ENCODE assay signal across 24 mouse cellular contexts in the genomic region with DNA sequence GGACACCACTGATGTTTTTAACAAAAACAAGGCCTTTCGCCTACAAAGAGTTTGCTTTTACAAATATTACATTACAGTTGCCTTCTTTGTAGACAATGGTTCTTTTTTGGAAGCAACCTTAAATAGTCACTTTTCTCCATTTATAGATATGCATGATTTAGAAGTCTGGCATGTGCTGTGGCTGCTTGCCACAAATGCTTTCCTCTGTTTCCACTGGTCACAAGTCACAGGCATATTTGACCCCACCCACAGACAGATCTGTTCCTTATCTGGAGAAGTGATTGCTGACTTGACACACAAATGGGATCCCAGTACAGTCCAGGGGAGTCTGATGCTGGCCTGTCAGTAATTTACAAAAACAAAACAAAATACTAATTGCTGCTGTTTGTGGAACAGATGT.
"Had no signal": no experiment of that assay in that cellular context is flagged by ENCODE, and none has a peak within 500 bp of the region (broad histone marks: within the 10 kb centered on the region; RNA-seq: fewer than 3 reads in every experiment).

No protein-coding gene starts in this region.

- H3K4me3 ChIP-seq: kidney, embryonic 15.5 days; left cerebral cortex, adult 2 months; limb, embryonic 13.5 days; liver, embryonic 12.5 days; liver, embryonic 15.5 days; lung, embryonic 15.5 days; megakaryocyte, embryonic 14.5 days; midbrain, embryonic 10.5 days; midbrain, embryonic 13.5 days; myocyte; neural tube, embryonic 13.5 days; stomach, embryonic 15.5 days had no signal

- H3K9ac ChIP-seq: kidney, embryonic 15.5 days; limb, embryonic 13.5 days; liver, embryonic 12.5 days; liver, embryonic 15.5 days; lung, embryonic 15.5 days; midbrain, embryonic 13.5 days; neural tube, embryonic 13.5 days; stomach, embryonic 15.5 days had no signal

- ATAC-seq: liver, embryonic 12.5 days; midbrain, embryonic 13.5 days; midbrain, embryonic 16.5 days had no signal

- H3K27ac ChIP-seq: kidney, embryonic 15.5 days; left cerebral cortex, adult 2 months; limb, embryonic 13.5 days; liver, embryonic 12.5 days; liver, embryonic 15.5 days; lung, embryonic 15.5 days; midbrain, embryonic 10.5 days; midbrain, embryonic 13.5 days; neural tube, embryonic 13.5 days; stomach, embryonic 15.5 days had no signal

- H3K36me3 ChIP-seq: kidney, embryonic 15.5 days; limb, embryonic 13.5 days; liver, embryonic 12.5 days; liver, embryonic 15.5 days; lung, embryonic 15.5 days; midbrain, embryonic 10.5 days; midbrain, embryonic 13.5 days; neural tube, embryonic 13.5 days; stomach, embryonic 15.5 days had no signal

- H3K27me3 ChIP-seq: kidney, embryonic 15.5 days; limb, embryonic 13.5 days; liver, embryonic 12.5 days; liver, embryonic 15.5 days; lung, embryonic 15.5 days; midbrain, embryonic 13.5 days; stomach, embryonic 15.5 days had no signal

- DNase-seq: kidney, postnatal 10 days; kidney, postnatal 36 days; layer of hippocampus, postnatal 36 days; liver; lung, adult 18-20 months; lung, postnatal 10 days; lung, postnatal 36 days; retina, postnatal 1 day; right cerebral cortex, postnatal 25 days; spleen, adult 18-20 months; thymus, postnatal 25 days had no signal

- H3K9me3 ChIP-seq: kidney, embryonic 15.5 days; limb, embryonic 13.5 days; liver, embryonic 12.5 days; liver, embryonic 15.5 days; lung, embryonic 15.5 days; megakaryocyte, embryonic 14.5 days; midbrain, embryonic 10.5 days; midbrain, embryonic 13.5 days; neural tube, embryonic 13.5 days; stomach, embryonic 15.5 days had no signal

- H3K4me1 ChIP-seq: megakaryocyte, embryonic 14.5 days had no signal

- H3K4me2 ChIP-seq: kidney, embryonic 15.5 days; limb, embryonic 13.5 days; liver, embryonic 12.5 days; liver, embryonic 15.5 days; lung, embryonic 15.5 days; midbrain, embryonic 13.5 days; neural tube, embryonic 13.5 days; stomach, embryonic 15.5 days had no signal
